Mouse (Mus musculus) intestine, embryonic 15.5 days (tissue): ENCODE measurements around the gene Tmem185b. TPM values are rescaled to one million over a fixed set of nuclear protein-coding genes. Genes with fewer than 3 reads are reported as not detected.

Experiments
- ATAC-seq: fragments of 200-750 bp; cut with Nextera tagmentation; 2 replicates; pipeline ENCODE4 v1.8.0; 2017; ENCODE audit warnings: moderate TSS enrichment, moderate library complexity
- H3K27ac ChIP-seq: fragments of 300-500 bp; sonication (generic); 2 replicates; pipeline ENCODE4 v1.5.1; 2015; ENCODE audit warnings: mild to moderate bottlenecking, inconsistent platforms
- H3K27me3 ChIP-seq: fragments of 300-500 bp; sonication (generic); replicated peaks from 2 replicates; pipeline ENCODE4 v1.6.1; 2015; ENCODE audit warnings: inconsistent platforms
- H3K36me3 ChIP-seq: fragments of 300-500 bp; sonication (generic); 2 replicates; pipeline ENCODE4 v1.6.1; 2015; ENCODE audit warnings: inconsistent platforms
- H3K4me1 ChIP-seq: fragments of 300-500 bp; sonication (generic); replicated peaks from 2 replicates; pipeline ENCODE4 v1.6.1; 2015; ENCODE audit warnings: inconsistent platforms
- H3K4me2 ChIP-seq: fragments of 300-500 bp; sonication (generic); replicated peaks from 2 replicates; pipeline ENCODE4 v1.6.1; 2015; ENCODE audit warnings: mild to moderate bottlenecking, inconsistent platforms
- H3K4me3 ChIP-seq: fragments of 300-500 bp; sonication (generic); replicated peaks from 2 replicates; pipeline ENCODE4 v1.5.1; 2015; ENCODE audit warnings: inconsistent platforms
- H3K9ac ChIP-seq: fragments of 300-500 bp; sonication (generic); 2 replicates; pipeline ENCODE4 v1.6.1; 2015; ENCODE audit warnings: inconsistent platforms
- H3K9me3 ChIP-seq: fragments of 300-500 bp; sonication (generic); 2 replicates; pipeline ENCODE4 v1.6.1; 2016; ENCODE audit warnings: inconsistent platforms
- WGBS: fragments of 180-500 bp; shearing (Covaris S2); methylation state at CpG from one replicate; pipeline ENCODE4 v1.1.7; 2015; 5-methylcytosine and 5-hydroxymethylcytosine counted together
- polyA plus RNA-seq: library from polyadenylated mRNA; unstranded; fragments of >200 nt; fragmentation: Nextera tagmentation; extraction: Ambion mirVana; gene quantifications from 2 replicates; pipeline ENCODE4 v1.2.1, GENCODE M21; 2015

The Tmem185b gene
- polyA plus RNA-seq, 1 experiment from 2014 or later, result 25.7 TPM

DNA sequence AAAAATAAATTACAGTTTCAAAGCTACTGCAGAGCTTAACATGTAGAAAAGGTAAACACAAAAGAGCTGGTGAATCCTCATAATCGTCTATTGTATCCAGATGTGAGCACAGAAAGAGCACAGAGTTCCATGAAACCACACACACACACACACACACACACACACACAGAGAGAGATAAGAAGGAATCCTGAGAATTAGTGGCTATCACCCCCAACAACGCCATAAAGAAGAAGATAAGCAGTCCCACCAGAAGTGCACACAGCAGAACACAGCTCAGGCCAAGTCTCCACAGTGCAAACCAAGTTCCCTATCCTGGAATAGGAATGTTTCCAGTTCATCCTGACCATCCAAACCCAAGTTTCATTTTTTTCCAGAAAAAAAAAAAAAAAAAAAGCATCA lies 19.2 kb downstream of the Tmem185b start:
- Histone ChIP-seq H3K4me2 (no peak overlapping the region), H3K27me3 (no peaks in the 10 kb centered on the region), H3K27ac (no peak overlapping the region), H3K4me3 (no peak overlapping the region), H3K4me1 (0 out of 2 replicates have a peak, but pooled peaks cover 4% of the 10 kb centered on the region), H3K9me3 (no peaks in the 10 kb centered on the region), H3K36me3 (no peaks in the 10 kb centered on the region), H3K9ac (no peak overlapping the region)
- no peak for ATAC-seq
- 31% methylated on average over 2 of the region's 2 CpGs for WGBS

DNA sequence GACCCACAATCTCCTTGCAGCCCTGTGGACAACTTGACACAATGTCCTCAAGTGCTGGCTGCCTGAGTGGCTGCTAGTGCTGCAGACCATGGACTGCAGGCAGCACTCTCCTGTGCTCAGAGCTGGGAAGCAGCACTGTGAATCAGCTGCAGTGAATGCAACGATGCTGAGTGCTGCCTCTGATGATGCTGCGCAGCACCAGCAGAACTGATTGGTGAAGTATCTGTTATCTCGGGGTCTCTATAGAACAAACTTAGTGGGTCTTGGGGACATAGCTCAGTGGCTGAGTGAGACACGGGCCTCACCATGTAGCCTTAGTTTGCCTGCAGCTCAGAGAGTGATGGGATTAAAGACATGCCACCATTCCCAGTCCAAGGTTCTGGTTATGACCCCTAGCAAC lies 19.7 kb downstream of the Tmem185b start:
- ATAC-seq, result no peak
- Histone ChIP-seq H3K4me2 (no peak overlapping the region), H3K4me3 (no peak overlapping the region), H3K27me3 (no peaks in the 10 kb centered on the region), H3K27ac (no peak overlapping the region), H3K9ac (no peak overlapping the region), H3K36me3 (no peaks in the 10 kb centered on the region), H3K9me3 (no peaks in the 10 kb centered on the region), H3K4me1 (0 out of 2 replicates have a peak, but pooled peaks cover 4% of the 10 kb centered on the region)
- WGBS, result 84% methylated on average over 4 of the region's 4 CpGs

DNA sequence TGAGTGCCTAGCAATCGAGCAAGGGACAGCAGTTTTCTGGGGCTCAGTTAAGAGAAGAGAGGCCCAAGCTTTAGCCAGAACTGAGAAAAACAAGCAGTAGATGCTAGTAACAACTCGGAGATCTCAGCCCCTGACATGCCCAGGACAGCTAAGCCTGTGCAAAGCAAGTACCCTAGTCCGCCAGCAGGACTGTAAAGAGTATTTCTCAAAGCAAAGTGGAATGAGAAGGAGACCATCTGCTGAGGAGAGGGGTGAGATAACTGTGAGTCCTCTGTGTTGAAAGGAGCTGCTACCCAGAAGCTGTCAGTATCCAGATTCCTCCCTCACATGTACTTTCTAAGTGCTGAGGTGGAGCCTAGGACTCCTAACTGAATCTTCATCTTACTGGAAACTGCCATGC lies 20.5 kb downstream of the Tmem185b start:
- no peak overlapping the region for H3K4me3 ChIP-seq
- H3K9ac ChIP-seq, result no peak overlapping the region
- H3K27me3 ChIP-seq, result no peaks in the 10 kb centered on the region
- 94% methylated on average over 3 of the region's 3 CpGs for whole genome bisulfite sequencing
- ATAC-seq, result no peak
- H3K36me3 ChIP-seq, result no peaks in the 10 kb centered on the region
- H3K4me1 ChIP-seq, result 0 out of 2 replicates have a peak, but pooled peaks cover 4% of the 10 kb centered on the region
- H3K9me3 ChIP-seq, result no peaks in the 10 kb centered on the region
- no peak overlapping the region for H3K27ac ChIP-seq
- H3K4me2 ChIP-seq, result no peak overlapping the region

DNA sequence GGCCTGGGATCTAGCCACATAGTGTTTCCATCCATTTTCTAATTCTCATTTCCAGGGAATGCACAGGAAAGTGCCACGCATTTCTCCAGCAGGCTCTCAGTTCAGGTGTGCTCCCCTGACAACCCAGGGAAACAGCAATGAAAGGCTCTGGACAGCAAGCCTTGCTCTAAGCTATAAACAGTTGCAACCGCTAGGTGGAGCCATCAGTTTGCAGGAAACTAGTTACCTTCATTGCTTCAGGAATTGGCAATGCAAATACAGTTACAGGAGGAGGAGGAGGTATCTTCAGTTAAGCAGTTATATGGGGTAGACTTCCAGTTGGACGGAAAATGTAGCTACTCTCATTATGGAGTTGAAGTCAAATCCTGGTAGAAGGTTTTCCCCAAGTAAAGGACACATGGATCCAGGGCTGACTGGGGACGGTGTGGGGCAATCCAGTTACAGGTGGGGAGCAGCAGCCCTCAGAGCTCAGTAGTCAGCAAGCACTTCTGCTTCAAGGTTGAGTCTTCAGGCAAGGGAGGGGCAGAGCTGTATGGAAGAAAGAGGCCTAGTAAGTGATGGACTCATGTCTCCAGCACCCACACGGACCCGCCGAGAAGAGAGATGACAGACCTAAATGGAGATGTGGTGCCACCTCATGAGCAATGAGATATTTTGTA lies 22.8 kb downstream of the Tmem185b start:
- 68% methylated on average over 7 of the region's 7 CpGs for WGBS
- Histone ChIP-seq H3K9me3 (no peaks in the 10 kb centered on the region), H3K27me3 (no peaks in the 10 kb centered on the region), H3K4me1 (0 out of 2 replicates have a peak, but pooled peaks cover 4% of the 10 kb centered on the region), H3K9ac (no peak overlapping the region), H3K4me2 (no peak overlapping the region), H3K27ac (no peak overlapping the region), H3K4me3 (no peak overlapping the region), H3K36me3 (no peaks in the 10 kb centered on the region)
- ATAC-seq, result peak; percentile 80

DNA sequence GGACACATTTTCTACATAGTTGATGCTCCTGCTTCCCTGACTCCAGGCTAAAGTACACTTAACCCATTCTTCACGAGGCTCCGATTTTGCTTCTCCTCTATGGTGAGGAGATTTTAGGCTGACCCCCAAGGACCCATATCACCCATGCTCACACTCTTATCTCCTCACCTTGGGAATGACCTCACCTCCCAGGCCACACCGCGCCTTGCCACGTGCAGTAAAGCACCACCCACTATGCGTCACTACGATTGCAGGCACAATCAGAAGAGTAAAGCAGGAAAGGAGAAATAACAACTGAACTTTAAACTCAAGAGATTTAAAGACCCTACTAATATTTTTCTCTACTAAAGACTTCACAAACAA lies 23.3 kb downstream of the Tmem185b start:
- Histone ChIP-seq H3K9me3 (no peaks in the 10 kb centered on the region), H3K4me1 (0 out of 2 replicates have a peak, but pooled peaks cover 4% of the 10 kb centered on the region), H3K27me3 (no peaks in the 10 kb centered on the region), H3K27ac (no peak overlapping the region), H3K4me2 (no peak overlapping the region), H3K9ac (no peak overlapping the region), H3K36me3 (no peaks in the 10 kb centered on the region), H3K4me3 (no peak overlapping the region)
- whole genome bisulfite sequencing, result 71% methylated on average over 7 of the region's 7 CpGs
- ATAC-seq, result peak; percentile 52

DNA sequence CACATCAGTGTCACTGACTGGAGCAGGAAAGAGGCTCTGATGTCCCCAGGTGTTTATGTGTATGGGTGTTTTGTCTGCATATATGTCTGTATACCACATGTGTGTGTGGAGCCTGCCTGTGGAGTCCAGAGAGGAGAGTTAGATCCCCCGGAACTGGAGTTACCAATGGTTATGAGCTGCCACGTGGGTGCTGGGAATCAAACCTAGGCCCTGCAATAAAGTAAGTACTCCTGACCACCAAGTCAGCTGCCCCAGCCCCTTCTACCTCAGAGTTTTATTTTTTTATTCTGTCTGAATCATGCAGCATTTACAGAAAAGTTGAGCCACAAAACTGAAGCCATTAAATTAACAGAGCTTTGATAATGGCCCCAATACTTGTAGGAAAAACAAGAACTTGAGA lies 24.1 kb downstream of the Tmem185b start:
- no peak for ATAC-seq
- WGBS, result 96% methylated on average over 2 of the region's 2 CpGs
- no peak overlapping the region for H3K4me2 ChIP-seq
- no peaks in the 10 kb centered on the region for H3K9me3 ChIP-seq
- H3K36me3 ChIP-seq, result no peaks in the 10 kb centered on the region
- no peaks in the 10 kb centered on the region for H3K4me1 ChIP-seq
- no peak overlapping the region for H3K9ac ChIP-seq
- no peak overlapping the region for H3K27ac ChIP-seq
- no peak overlapping the region for H3K4me3 ChIP-seq
- H3K27me3 ChIP-seq, result no peaks in the 10 kb centered on the region

DNA sequence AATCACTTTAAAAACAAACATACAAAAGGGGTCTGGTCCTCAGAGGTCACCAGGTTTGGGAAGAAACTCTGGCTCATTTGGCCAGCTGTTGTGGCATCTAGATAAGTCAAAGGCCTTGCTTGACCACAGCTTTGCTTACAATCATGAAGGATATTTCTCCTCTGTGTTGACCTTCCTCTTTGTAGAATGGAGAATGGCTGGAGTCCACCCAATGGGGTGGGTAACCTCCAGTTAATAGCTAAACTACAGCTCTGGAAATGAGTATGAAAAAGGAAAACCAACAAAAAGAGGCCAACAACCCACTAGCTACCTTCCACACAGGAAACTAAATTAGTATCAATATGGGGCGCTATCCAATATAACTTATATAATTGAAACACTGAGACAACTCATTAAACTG lies 25.7 kb downstream of the Tmem185b start:
- no peaks in the 10 kb centered on the region for H3K9me3 ChIP-seq
- H3K4me3 ChIP-seq, result no peak overlapping the region
- H3K36me3 ChIP-seq, result no peaks in the 10 kb centered on the region
- no peak overlapping the region for H3K4me2 ChIP-seq
- 96% methylated on average over 1 of the region's 1 CpGs for WGBS
- no peaks in the 10 kb centered on the region for H3K27me3 ChIP-seq
- no peak overlapping the region for H3K9ac ChIP-seq
- no peaks in the 10 kb centered on the region for H3K4me1 ChIP-seq
- no peak for ATAC-seq
- H3K27ac ChIP-seq, result no peak overlapping the region

DNA sequence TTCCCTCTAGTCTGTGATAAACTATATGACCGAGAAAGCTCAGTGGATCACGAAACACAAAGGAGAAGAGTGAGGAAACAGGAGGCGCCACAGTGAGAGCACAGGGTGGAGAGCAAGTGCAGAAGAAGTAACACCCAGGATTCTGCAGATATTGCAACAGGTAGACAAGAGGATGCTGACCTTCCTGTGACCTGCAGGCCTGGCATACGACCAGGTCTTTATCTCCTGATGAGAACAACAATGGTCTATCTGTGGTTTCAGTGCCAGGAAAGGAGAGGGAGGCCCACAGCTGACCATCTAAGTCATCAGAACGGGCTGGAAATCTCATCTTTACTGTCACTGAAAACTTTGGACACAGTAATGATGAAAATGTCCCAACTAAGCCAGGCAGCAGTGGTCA lies 29.7 kb downstream of the Tmem185b start:
- H3K4me2 ChIP-seq, result no peak overlapping the region
- no peak overlapping the region for H3K4me3 ChIP-seq
- no peaks in the 10 kb centered on the region for H3K4me1 ChIP-seq
- 71% methylated on average over 5 of the region's 5 CpGs for WGBS
- no peak overlapping the region for H3K27ac ChIP-seq
- no peaks in the 10 kb centered on the region for H3K9me3 ChIP-seq
- no peak for ATAC-seq
- no peaks in the 10 kb centered on the region for H3K27me3 ChIP-seq
- no peaks in the 10 kb centered on the region for H3K36me3 ChIP-seq
- no peak overlapping the region for H3K9ac ChIP-seq

DNA sequence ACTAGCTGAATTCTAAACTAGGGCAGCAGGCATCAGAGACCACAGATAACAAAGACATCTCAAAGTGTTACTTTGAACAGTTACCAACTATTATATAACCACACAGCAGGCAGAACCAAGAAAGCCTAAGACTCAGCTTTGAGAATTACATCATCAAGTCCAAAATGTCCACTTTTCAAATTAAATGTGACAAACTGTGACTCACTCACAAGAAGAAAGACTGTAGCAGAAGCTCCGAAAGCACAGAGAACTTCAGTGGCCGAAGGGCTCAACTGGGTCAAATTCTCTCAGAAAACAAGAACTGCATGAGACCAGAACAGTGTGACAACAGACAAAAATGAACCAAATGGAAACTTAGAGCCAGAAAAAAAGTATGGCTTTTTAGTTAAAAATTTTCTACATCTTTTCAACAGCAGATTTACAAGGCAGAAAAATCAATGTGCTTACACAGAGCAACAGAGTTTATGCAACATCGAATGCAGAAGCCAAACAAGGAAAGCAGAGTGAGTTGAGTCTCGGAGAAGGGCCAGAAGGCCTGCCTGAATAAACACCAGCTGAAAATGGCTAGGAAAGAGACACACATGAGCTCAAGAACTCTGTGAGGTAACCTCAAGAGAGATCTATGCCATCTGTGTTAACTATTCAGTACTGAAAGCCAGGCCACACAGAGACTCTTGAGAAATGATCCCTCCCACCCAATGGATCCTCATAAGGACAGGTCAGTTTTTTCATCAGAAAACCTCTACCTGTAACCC lies 31.9 kb downstream of the Tmem185b start:
- Histone ChIP-seq H3K4me2 (no peak overlapping the region), H3K9me3 (no peaks in the 10 kb centered on the region), H3K9ac (no peak overlapping the region), H3K27ac (no peak overlapping the region), H3K36me3 (no peaks in the 10 kb centered on the region), H3K4me1 (no peaks in the 10 kb centered on the region), H3K27me3 (no peaks in the 10 kb centered on the region), H3K4me3 (no peak overlapping the region)
- ATAC-seq, result no peak
- WGBS, result 78% methylated on average over 4 of the region's 4 CpGs

DNA sequence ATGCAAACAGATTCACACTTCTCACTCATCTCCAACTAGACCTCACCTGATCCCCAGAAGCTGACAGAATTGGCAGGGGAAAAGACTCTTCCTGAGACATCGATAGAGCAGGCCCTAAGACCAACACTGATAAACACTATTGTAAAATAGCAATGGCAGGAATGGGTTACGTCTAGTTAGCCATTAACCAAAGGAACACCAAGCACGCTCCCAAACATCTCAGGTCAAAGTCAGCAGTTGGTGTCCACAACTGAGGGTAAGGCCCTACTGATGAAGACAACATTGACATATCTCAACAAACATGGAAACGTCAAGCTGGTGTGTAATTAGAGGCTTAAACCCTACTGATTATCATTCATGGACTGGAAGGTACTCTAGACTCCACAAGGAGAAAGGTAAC lies 39.6 kb downstream of the Tmem185b start:
- H3K9me3 ChIP-seq, result no peaks in the 10 kb centered on the region
- ATAC-seq, result no peak
- 69% methylated on average over 4 of the region's 4 CpGs for WGBS

DNA sequence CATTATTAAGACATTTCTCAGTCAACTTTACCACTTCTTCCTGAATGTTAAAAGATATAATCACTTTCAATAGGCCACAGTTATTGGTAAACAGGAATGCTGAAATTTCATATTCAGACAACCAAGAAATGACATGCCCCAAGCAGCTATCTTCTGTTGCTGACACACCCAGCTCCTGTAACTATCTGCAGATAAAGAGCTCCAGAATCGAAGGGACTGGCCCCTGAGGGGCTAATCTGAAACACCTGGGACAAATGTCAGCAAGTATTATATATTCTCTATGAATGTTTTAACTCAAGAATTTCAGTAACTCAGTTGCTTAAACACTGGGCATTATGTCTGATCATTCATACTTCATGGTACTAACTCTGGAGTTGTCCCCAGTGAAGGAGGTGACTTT lies 44.2 kb downstream of the Tmem185b start:
- ATAC-seq, result no peak
- WGBS, result 69% methylated on average over 1 of the region's 1 CpGs
- Histone ChIP-seq H3K36me3 (no peaks in the 10 kb centered on the region), H3K4me2 (no peak overlapping the region), H3K4me3 (no peak overlapping the region), H3K9me3 (no peaks in the 10 kb centered on the region), H3K27me3 (no peaks in the 10 kb centered on the region), H3K27ac (no peak overlapping the region), H3K9ac (no peak overlapping the region), H3K4me1 (no peaks in the 10 kb centered on the region)

More for the DNA sequence above, 39.6 kb downstream of the Tmem185b start:
- Histone ChIP-seq H3K27me3 (no peaks in the 10 kb centered on the region), H3K9ac (no peak overlapping the region), H3K4me1 (no peaks in the 10 kb centered on the region), H3K4me3 (no peak overlapping the region), H3K36me3 (no peaks in the 10 kb centered on the region), H3K27ac (no peak overlapping the region), H3K4me2 (no peak overlapping the region)
